Mouse (Mus musculus) hindbrain, postnatal 0 days (tissue): ENCODE results near the gene Adarb1. TPM values are rescaled to one million over a fixed set of nuclear protein-coding genes. Genes with fewer than 3 reads are reported as not detected.

ENCODE experiments used
- ATAC-seq: fragments of 200-750 bp; cut with Nextera tagmentation; 2 replicates; pipeline ENCODE4 v1.8.0; 2017; ENCODE audit warnings: mild to moderate bottlenecking, moderate TSS enrichment, moderate library complexity
- DNase-seq: peaks from one replicate; pipeline ENCODE4 v3.0.0-alpha.2; 2015; ENCODE audit warnings: low spot score
- H3K27ac ChIP-seq: fragments of 300-500 bp; sonication (generic); 2 replicates; pipeline ENCODE4 v1.5.1; 2014; ENCODE audit warnings: mild to moderate bottlenecking
- H3K27me3 ChIP-seq: fragments of 300-500 bp; sonication (generic); 2 replicates; pipeline ENCODE4 v1.6.1; 2014; ENCODE audit warnings: low read length, mixed read lengths; ENCODE audit not compliant: insufficient read depth
- H3K36me3 ChIP-seq: fragments of 300-500 bp; sonication (generic); 2 replicates; pipeline ENCODE4 v1.6.1; 2014; ENCODE audit warnings: low read length, mixed read lengths; ENCODE audit not compliant: insufficient read depth
- H3K4me1 ChIP-seq: fragments of 300-500 bp; sonication (generic); 2 replicates; pipeline ENCODE4 v1.6.1; 2014; ENCODE audit warnings: antibody characterized with exemption, low read length, mixed read lengths; ENCODE audit not compliant: insufficient read depth
- H3K4me2 ChIP-seq: fragments of 300-500 bp; sonication (generic); 2 replicates; pipeline ENCODE4 v1.6.1; 2014; ENCODE audit warnings: low read depth, mild to moderate bottlenecking, low read length, moderate library complexity, mixed read lengths
- H3K4me3 ChIP-seq: fragments of 300-500 bp; sonication (generic); 2 replicates; pipeline ENCODE4 v1.5.1; 2014; ENCODE audit warnings: low read length
- H3K9ac ChIP-seq: fragments of 300-500 bp; sonication (generic); replicated peaks from 2 replicates; pipeline ENCODE4 v1.6.1; 2014; ENCODE audit warnings: mild to moderate bottlenecking, low read length, moderate library complexity, mixed read lengths
- H3K9me3 ChIP-seq: fragments of 300-500 bp; sonication (generic); 2 replicates; pipeline ENCODE4 v1.6.1; 2016; ENCODE audit warnings: low read length, mixed read lengths
- CTCF ChIP-seq: IDR thresholded peaks from 2 replicates; pipeline ENCODE4 v1.5.1; 2016; ENCODE audit warnings: antibody characterized with exemption, control low read depth, low read depth
- WGBS: fragments of 180-500 bp; shearing (Covaris S2); extraction: QIAGEN DNeasy Blood & Tissue Kit; methylation state at CpG from one replicate; pipeline ENCODE4 v1.1.7; 2014; 5-methylcytosine and 5-hydroxymethylcytosine counted together
- polyA plus RNA-seq: library from polyadenylated mRNA; unstranded; fragments of >200 nt; fragmentation: Nextera tagmentation; extraction: Ambion mirVana; gene quantifications from 2 replicates; pipeline ENCODE4 v1.2.1, GENCODE M21; 2015
- total RNA-seq: library from RNA; depleted of rRNA; stranded (reverse); fragments of >200 nt; gene quantifications from 2 replicates; pipeline ENCODE4 v1.2.3, GENCODE M21; 2014

Adarb1 gene
- total and polyA plus RNA-seq, 2 experiments from 2014 or later = 18.6 to 65.1 TPM

DNA sequence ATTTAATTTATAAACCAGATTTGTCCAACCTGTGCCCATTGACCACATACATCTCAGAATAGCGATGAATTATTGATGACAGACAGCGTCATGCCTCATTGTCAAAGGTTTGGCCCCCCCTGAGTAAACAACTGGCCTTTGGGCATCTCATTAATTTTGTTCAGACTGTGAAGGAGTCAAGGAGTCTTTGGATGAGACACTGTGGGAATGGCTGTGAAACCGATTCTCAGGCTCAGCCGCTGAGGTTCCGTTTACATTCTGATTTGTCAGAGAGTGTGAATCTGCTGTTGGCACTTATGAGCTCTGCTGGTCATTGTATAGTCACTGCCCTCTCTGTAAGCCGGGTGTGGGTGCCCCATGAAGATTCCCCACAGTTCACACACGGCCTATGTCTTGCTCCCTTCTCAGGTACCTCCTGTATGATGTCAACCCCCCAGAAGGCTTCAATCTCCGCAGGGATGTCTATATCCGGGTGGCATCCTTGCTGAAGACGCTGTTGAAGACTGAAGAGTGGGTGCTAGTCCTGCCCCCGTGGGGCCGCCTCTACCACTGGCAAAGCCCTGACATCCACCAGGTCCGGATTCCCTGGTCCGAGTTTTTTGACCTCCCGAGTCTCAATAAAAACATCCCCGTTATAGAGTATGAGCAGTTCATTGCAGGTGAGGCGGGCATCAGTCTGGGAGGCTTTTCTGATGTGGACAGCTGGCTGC is 157.7 kb downstream of the Adarb1 start:
- TF ChIP-seq CTCF = no peak
- Histone ChIP-seq H3K27me3 (no peaks in the 10 kb centered on the region), H3K4me2 (peak overlapping the region; percentile 84), H3K27ac (no peak overlapping the region), H3K4me1 (peaks cover 6% of the 10 kb centered on the region; the same call in 1 of the 2 replicates), H3K9me3 (no peaks in the 10 kb centered on the region), H3K9ac (peak overlapping the region; percentile 28; the same call in 1 of the 2 replicates), H3K4me3 (peak overlapping the region; percentile 89), H3K36me3 (peaks cover 22% of the 10 kb centered on the region)
- 73% methylated on average over 17 of the region's 17 CpGs for WGBS
- ATAC-seq = no peak
- DNase-seq = no peak

DNA sequence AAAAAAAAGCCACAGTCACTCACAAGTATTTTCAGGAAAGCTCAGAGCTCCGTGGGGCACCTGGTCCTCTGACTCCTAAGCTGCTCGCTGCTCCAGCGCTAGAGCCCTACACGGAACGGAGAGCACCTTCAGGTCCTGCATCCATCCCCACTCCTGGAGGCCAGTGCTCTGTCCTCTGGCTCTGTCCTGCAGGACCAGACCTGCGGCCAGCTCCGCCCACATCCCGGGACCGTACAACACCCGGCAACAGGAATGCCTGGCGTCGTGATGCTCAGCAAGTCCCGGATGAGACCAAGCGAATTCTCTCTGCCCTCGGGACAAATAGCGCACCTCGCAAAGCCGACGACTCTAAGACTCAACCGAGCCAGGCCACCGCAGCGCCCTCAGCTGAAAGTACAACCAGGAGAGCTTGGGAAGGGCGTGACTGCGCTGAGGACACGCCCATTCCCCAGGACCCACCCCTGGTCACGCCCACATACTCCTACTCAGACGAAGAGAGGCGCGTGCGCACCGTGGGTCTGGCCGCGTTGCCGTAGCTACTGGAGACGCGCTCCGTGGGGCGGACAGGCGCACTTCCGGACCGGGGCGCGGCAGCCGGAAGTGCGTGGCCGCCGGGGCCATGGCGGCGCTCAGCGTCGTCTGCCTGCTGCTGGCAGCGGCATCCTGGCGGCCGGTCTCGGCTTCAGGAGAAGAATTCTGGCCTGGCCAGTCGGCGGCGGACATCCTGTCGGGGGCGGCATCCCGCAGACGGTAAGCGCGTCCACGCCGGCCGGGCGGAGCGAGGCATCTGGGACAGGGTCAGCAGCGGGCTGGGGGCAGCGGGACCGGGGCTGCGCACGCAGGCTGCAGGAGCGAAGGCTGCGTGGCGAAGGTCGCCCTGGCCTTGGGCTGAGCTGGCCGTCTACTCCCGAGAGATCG is 159.1 kb downstream of the Adarb1 start, which contains the start of gene Pofut2:
Gene Pofut2, plus strand, starts transcription at position 515 of the 918 bp plus-strand sequence.
- peaks cover 9% of the 10 kb centered on the region; the same call in 1 of the 2 replicates for H3K4me1 ChIP-seq
- H3K9me3 ChIP-seq = no peaks in the 10 kb centered on the region
- peak within 1 kb of the TSS; percentile 85 for H3K27ac ChIP-seq
- WGBS = 2% methylated on average over 70 of the region's 81 CpGs
- H3K4me2 ChIP-seq = peak within 1 kb of the TSS; percentile 84
- DNase-seq (peak; percentile 99), ATAC-seq (peak; percentile 99)
- H3K36me3 ChIP-seq = peaks cover 19% of the 10 kb centered on the region
- peak; percentile 57 for TF ChIP-seq CTCF
- H3K4me3 ChIP-seq = peak within 1 kb of the TSS; percentile 89
- H3K9ac ChIP-seq = peak within 1 kb of the TSS; percentile 73
- no peaks in the 10 kb centered on the region for H3K27me3 ChIP-seq

DNA sequence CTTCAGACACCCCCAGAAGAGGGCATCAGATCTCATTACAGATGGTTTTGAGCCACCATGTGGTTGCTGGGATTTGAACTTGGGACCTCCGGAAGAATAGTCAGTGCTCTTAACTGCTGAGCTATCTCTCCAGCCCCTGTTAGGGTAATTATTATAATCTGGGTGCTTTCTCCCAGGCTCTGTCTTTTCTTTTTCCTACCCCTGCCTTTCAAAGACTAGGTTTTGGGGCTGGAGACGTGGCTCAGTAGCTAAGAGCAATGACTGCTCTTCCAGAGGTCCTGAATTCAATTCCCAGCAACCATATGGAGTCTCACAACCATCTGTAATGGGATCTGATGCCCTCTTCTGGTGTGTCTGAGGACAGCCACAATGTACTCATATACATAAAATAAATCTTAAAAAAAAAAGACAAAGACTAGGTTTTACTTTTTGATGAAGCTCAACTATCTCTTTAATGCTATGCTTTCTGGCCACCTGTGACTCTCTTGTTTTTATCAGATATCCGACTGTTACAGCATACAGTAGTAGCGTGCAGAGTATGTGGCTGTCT is 160.0 kb downstream of the Adarb1 start:
- ATAC-seq (no peak), DNase-seq (no peak)
- peaks cover 9% of the 10 kb centered on the region; the same call in 1 of the 2 replicates for H3K4me1 ChIP-seq
- no peak overlapping the region; the same call in 1 of the 2 replicates for H3K9ac ChIP-seq
- H3K27ac ChIP-seq = no peak overlapping the region
- 63% methylated on average over 4 of the region's 4 CpGs for WGBS
- peak; percentile 28; the same call in 1 of the 2 replicates for TF ChIP-seq CTCF
- no peaks in the 10 kb centered on the region for H3K27me3 ChIP-seq
- no peaks in the 10 kb centered on the region for H3K9me3 ChIP-seq
- H3K36me3 ChIP-seq = peaks cover 14% of the 10 kb centered on the region
- peak overlapping the region; percentile 89 for H3K4me3 ChIP-seq
- H3K4me2 ChIP-seq = peak overlapping the region; percentile 84

DNA sequence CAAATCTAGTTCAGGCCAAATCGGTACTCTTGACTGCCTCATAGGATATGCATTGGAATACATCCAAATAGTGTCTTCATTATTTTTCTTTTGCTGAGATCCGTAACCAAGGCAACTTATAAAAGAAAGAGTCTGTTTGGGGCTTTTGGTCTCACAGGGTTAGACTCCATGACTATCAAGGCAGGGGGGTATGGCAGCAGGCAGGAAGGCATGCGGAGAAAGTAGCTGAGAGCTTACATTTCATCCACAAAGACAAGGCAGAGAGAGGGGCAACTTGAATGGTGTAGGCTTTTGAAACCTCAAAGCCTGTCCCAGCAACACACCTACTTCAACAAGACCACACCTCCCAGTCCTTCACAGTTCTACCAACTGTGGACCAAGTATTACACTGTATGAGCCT is 162.4 kb downstream of the Adarb1 start:
- Histone ChIP-seq H3K27ac (no peak overlapping the region), H3K9me3 (no peaks in the 10 kb centered on the region), H3K9ac (no peak overlapping the region), H3K4me3 (no peak overlapping the region), H3K36me3 (no peaks in the 10 kb centered on the region), H3K4me2 (no peak overlapping the region), H3K4me1 (peaks cover 21% of the 10 kb centered on the region), H3K27me3 (no peaks in the 10 kb centered on the region)
- no peak for ATAC-seq
- no peak for TF ChIP-seq CTCF
- 33% methylated on average over 3 of the region's 3 CpGs for WGBS
- DNase-seq = peak; percentile 27

DNA sequence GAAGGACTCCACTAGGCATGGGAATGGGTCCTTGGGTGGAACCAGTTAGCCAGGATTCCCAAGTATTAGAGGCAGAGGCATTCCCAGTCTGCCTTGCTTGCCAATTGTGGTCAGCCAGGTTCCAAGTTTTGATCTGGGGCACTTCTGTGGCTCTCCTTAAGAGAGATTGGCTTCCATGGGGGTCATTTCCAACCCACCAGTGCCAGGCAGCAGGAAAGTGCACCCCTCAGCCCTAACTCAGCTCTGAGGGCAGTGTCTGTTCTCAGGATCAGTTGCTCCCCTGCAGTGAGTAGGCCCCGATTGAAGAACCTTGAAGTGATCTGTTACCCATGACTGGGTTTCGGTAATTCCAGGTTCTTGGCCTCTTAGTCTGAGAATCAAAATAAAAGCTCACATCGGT is 162.8 kb downstream of the Adarb1 start:
- Histone ChIP-seq H3K9me3 (no peaks in the 10 kb centered on the region), H3K4me2 (no peak overlapping the region), H3K27me3 (no peaks in the 10 kb centered on the region), H3K27ac (no peak overlapping the region), H3K4me3 (no peak overlapping the region), H3K4me1 (peaks cover 18% of the 10 kb centered on the region), H3K36me3 (no peaks in the 10 kb centered on the region), H3K9ac (no peak overlapping the region)
- 51% methylated on average over 3 of the region's 3 CpGs for WGBS
- no peak for DNase-seq
- no peak for ATAC-seq
- no peak for TF ChIP-seq CTCF

DNA sequence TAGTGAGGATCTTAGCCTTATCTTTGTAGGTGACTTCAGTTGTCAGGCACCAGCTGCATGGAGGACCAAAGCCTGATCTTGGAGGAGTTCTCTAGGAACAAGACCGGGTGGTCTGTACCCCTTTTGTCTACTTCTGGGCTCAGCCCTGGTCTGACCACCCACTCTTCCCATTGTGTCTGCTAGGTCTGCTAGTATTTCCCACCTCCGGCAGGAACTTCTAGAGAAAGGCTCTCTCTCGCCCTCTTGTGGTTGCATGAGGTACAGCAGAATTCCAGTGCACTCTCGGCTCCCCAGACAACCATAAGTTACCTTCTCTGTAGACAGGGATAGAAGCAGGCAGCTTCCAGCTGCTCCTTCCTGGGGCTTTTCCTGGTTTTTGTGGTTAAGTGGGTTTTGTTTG is 165.3 kb downstream of the Adarb1 start:
- peak; percentile 36; the same call in 1 of the 2 replicates for ATAC-seq
- H3K4me3 ChIP-seq = no peak overlapping the region

More for the DNA sequence above, 165.3 kb downstream of the Adarb1 start:
- peak; percentile 97 for TF ChIP-seq CTCF
- Histone ChIP-seq H3K9ac (no peak overlapping the region), H3K4me1 (peaks cover 15% of the 10 kb centered on the region), H3K36me3 (no peaks in the 10 kb centered on the region), H3K4me2 (no peak overlapping the region), H3K27ac (no peak overlapping the region), H3K27me3 (no peaks in the 10 kb centered on the region), H3K9me3 (no peaks in the 10 kb centered on the region)
- peak; percentile 90 for DNase-seq
- 0% methylated on average over 4 of the region's 4 CpGs for WGBS
